Mouse (Mus musculus) embryo, embryonic 10.5 days (tissue): Measurements from ENCODE around the gene Trim10.
A peak's percentile ranks its signal among the peaks of the same experiment; 100 is the strongest.

Source experiments
- DNase-seq: peaks from one replicate; pipeline ENCODE4 v3.0.0-alpha.2; 2015; ENCODE audit warnings: low spot score

Gene Trim10

GRCm38 (mm10) chr17:36912031-36912430 lies 42.7 kb downstream of the Trim10 start:
- no peak for DNase-seq

GRCm38 (mm10) chr17:36914108-36914507 lies 44.7 kb downstream of the Trim10 start:
- DNase-seq = peak; percentile 85

GRCm38 (mm10) chr17:36915076-36915475 lies 45.7 kb downstream of the Trim10 start:
- DNase-seq = peak; percentile 77

GRCm38 (mm10) chr17:36920239-36920638 lies 50.9 kb downstream of the Trim10 start:
- DNase-seq = no peak

GRCm38 (mm10) chr17:36922715-36923114 lies 53.3 kb downstream of the Trim10 start:
- no peak for DNase-seq

- no peak for DNase-seq
Measured at GRCm38 (mm10) chr17:36923491-36923890, 54.1 kb downstream of the Trim10 start.
